Mouse (Mus musculus): Measurements from ENCODE around the gene Oasl1.

The Oasl1 gene

DNA sequence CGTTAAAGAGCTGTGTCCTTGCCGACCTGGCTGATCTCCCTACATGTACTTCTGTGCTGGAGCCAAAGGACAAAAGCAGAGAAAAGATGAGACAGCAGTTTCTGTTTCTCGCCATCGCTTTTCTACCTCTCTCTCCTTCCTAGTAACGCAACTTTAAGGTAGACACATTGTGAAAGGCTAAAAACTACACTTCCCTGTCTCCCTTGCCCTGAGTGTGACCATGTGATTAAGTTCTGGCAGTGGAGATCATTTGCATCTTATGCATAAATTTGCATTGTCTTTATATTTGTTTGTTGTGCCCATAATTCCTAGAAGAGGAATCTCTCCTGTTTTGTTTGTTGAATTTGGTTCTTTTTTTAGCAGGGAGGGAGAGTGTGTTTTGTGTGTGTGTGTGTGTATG lies 7.2 kb upstream of the Oasl1 start:
- no peak for TF ChIP-seq GATA4 (IDR thresholded peaks at IDR 0.05; ENCODE audit: insufficient replicate concordance, low read length)

DNA sequence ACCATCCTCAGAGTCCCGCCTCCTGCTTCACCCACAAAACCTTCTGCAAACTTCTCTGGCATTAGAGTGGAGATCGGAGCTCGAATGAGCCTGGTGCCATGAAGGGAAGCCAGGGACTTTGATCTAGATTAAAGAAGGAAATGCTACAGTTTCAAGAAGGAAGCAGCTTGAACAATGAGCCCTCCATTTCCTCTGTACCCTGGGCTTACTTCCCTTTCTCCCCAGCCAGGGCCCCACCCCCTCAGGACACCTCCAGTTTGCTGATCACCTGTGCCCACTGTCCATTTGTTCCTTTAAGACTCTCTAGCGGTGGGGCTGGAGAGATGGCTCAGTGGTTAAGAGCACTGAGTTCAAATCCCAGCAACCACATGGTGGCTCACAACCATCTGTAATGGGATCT lies 6.3 kb upstream of the Oasl1 start:
- no peak for TF ChIP-seq GATA4 (IDR thresholded peaks at IDR 0.05; ENCODE audit: insufficient replicate concordance, low read length)

DNA sequence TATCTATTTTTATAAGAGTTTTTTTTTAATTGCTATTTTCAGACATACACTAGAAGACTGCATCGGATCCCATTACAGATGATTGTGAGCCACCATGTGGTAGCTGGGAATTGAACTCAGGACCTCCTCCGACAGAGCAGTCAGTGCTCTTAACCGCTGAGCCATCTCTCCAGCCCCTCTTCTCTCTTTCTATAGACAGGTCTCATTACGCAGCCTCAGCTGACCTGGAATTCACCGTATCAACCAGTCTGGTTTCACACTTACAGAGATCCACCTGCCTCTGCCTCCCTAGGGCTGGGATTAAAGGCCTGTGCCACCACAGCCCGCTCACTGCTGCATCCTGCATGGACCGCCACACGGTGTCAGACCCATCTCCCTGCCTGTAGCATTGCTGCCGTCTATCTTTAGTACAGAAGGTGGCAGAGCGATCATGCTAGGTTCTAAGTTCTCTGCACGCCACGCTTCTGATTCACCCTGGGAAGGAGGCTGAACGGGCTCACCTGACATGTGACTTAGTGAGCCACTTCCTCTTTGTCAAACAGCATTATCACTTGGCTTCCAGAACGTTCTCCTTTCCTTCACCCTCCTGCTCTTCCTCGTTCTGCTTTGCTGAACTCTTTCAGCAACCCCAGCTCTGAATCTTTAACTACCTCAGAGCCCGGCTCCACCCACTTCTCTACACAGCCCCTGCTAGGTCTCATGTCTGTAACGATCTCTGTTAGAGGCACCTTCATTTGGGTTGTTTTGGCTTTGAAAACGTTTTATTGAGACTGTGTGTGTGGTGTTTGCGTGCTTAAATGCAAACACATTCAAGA lies 1.3 kb upstream of the Oasl1 start:
- TF ChIP-seq GATA4 (IDR thresholded peaks at IDR 0.05; ENCODE audit: insufficient replicate concordance, low read length) = no peak

DNA sequence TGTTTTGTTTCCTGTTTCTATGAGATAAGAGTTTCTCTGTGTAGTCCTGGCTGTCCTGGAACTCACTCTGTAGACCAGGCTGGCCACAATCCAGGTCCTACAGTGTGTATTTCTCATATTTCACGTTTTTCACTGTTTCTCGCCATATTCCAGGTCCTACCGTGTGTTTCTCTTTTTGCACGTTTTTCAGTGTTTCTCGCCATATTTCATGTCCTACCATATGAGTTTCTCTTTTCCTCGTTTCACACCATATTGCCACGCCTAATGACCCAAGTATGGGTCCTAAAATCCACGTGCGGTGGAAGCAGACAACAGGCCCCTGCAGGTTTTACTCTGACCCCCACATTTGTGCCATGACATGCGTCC lies 691 bp upstream of the Oasl1 start:
- TF ChIP-seq GATA4 (IDR thresholded peaks at IDR 0.05; ENCODE audit: insufficient replicate concordance, low read length) = no peak

DNA sequence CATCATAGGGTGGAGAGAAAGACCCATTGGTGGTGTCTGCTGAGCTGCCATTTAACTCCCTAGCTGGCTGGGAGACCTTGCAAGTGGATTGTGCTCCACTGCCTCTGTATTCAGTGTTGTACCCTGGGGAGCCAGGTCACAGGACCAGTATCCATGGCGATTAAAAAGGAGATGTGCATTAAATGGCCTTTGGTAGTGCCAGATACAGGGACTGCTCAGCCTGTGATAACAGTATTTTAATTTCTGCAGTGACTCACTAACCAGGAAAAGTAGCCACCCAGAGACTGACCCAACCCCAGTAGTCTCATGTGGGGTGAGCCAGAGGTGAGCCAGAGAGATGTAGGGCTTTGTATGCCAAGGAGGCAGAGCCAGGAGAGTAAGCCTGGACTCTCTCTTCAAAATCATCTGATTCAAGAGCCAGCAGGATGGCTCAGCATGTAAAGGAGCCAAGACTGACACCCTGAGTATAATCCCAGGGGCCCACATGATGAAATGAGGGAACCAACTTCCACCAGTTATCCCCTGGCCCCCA lies 3.2 kb downstream of the Oasl1 start:
- no peak for TF ChIP-seq GATA4 (IDR thresholded peaks at IDR 0.05; ENCODE audit: insufficient replicate concordance, low read length)

DNA sequence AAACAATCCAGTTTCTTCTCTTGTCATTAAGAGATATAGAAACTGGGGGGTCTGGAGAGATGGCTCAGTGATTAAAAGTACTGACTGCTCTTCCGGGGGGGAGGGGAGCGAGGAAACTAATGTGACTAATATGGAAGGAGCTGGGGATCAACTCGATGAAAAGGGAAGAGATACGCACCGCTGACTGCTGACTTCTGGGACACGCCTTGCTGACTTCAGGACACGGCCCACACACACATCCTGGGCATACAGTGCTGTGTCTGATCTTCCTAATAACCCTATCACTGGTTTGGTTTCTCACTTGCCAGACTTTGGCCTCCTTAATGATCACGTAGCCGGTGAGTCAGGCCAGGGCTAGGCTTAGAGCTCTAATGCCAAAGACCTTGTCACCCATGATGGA lies 3.7 kb downstream of the Oasl1 start:
- TF ChIP-seq GATA4 (IDR thresholded peaks at IDR 0.05; ENCODE audit: insufficient replicate concordance, low read length) = no peak

DNA sequence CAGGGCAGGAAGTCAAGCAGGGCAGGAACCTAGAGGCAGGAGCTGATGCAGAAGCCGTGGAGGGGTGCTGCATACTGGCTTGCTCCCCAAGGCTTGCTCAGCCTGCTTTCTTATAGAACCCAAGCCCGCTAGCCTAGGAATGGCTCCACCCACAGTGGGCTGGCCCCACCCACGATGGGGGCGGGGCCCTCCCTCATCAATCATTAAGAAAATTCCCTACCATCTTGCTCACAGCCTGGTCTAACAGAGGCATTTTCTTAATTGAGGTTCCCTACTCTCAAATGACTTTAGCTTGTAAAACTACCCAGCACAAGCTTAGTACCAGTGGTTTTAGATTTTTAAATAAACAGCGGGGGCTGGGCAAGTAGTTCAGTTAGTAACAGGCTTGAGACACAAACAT lies 8.6 kb downstream of the Oasl1 start:
- TF ChIP-seq GATA4 (IDR thresholded peaks at IDR 0.05; ENCODE audit: insufficient replicate concordance, low read length) = no peak

DNA sequence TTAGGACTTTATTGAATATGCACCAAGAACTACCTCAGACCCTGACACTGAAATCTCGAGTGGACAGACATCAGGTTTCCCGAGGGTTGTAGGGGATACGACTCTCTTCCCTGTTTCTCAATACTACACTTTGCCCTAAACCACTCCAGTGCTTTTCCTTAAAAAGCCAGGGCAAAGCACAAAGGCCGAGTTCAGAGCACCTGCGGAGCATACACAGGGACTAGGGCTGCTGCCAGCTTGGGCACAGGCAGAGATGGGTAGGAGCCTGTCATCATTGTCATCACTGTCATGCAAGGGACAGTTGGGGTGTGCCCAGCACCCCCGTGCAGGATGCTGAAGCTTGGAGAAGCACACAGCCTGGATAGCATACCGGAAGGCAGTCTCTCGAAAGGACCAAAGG lies 10.2 kb downstream of the Oasl1 start:
- TF ChIP-seq GATA4 (IDR thresholded peaks at IDR 0.05; ENCODE audit: insufficient replicate concordance, low read length) = no peak

DNA sequence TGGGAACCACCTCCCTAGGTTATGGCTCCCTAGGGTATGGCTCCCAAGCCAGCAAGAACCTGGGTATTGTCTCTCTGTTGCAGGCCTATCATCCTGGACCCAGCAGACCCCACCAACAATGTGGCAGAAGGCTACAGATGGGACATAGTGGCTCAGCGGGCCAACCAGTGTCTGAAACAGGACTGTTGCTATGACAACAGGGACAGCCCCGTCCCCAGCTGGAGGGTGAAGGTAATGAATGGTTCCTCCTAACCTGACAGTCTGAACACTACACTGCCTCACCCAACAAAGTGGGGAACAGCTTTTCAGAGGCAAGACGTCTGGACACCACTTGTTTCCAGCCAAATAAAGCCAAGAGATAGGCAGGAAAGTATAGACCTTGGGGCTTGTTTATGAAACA lies 12.8 kb downstream of the Oasl1 start:
- no peak for TF ChIP-seq GATA4 (IDR thresholded peaks at IDR 0.05; ENCODE audit: insufficient replicate concordance, low read length)

DNA sequence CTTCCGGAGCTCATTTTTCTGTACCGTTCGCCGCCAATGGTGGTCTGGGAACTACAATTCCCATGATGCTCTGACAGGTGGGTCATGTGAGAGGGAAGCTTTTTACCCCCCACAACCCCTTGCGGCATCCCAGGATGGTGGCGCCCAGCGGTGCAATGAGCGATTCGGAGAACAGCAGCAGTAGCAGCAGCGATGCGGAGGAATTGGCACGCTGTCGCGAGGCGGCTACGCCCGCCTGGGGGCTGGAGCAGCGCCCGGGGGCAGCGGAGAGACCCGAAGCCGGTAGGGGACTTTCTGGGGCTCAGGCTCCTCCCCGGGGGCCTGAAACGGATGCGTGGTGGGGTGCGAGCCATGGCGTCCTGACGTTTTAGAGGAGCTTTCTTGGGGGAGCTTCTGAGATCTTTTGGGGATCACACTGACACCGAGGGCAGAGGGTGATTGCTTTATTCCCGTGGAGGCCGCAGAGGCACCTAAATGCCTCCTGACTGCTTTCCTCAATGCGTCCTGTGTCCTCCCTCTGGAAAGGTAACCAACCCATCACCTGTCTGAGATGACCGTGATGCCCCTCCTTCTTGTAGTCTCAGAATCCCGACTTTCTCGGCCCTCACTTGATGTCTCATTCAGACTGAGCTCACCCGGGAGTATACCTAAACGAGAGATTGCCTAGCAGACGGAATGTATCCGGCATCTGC lies 19.2 kb downstream of the Oasl1 start, which contains the start of gene 2210016L21Rik:
Gene 2210016L21Rik (plus strand): TSS at position 85 of the 692 bp plus-strand sequence.
- TF ChIP-seq GATA4 (IDR thresholded peaks at IDR 0.05; ENCODE audit: insufficient replicate concordance, low read length) = no peak

DNA sequence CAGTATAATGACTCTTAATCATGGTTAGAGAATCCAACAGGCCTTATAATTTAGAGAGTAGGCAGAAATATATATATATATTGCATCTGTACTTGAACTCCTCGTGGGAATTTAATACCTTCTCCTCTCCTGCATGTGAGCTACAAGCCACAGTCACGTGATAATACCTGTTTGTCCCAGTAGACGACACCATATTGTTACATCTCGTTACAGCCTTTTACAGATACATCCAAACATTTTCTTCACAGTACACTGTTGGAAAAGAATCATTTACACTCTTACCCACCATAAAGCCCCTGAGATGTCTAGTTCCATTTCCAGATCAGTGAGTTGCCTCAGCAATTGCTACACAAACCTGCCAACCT lies 19.7 kb downstream of the Oasl1 start:
- no peak for TF ChIP-seq GATA4 (IDR thresholded peaks at IDR 0.05; ENCODE audit: insufficient replicate concordance, low read length)

DNA sequence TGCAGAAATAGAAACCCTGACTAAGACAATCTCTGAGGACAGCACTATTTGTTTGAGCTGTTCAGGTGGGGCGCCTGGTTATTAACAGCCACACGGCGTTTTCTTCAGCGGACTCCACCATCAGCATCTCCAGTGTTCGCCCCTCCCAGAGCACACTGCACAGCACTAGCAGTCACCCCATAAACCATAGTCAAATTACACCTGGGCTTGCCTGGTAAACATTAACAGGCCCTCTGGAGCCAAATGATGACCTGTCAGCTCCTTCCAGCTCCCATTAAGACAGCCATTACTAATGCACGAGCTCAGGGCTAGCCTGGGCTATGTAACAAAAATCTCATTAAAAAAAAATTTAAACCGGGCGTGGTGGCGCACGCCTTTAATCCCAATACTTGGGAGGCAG lies 22.0 kb downstream of the Oasl1 start:
- TF ChIP-seq GATA4 (IDR thresholded peaks at IDR 0.05; ENCODE audit: insufficient replicate concordance, low read length) = no peak

DNA sequence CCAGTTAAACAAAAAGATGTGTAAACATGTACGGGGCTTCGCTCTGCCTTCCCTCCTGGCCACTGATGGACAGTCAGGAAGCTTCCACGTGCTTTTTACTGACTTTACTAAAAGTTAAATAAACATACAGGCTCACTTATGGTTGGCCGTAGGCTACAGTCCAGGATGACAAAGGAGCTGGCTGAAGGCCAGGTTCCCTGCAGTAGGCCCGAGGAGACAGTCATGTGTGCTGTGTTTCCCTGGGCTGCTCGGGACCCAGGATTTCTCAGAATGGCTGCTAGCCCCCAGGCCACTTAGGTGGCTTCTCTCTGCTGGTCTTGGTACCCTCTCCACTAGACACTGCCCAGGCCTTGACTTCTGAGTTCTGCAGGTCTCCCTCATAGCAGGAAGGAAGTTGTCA lies 25.9 kb downstream of the Oasl1 start:
- no peak for TF ChIP-seq GATA4 (IDR thresholded peaks at IDR 0.05; ENCODE audit: insufficient replicate concordance, low read length)

DNA sequence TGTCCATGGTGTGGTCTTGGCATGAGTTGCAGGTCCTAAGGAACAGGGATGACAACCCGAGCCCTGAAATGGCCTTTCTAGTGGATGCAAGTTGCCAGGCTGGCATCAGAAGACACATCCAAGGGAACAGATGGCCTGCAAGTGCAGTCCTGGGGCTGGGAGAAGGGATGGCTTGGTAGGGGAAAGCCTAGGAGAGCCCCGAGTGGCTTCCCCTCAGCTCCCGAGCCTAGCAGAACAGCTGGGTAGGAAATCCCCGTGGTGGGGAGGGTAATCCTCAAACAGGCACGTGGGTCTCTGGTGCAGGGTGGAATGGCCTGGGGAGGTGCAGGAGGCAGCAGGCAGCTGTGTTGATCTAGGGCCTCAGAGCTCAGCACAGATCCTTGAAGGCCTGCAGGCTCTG lies 26.3 kb downstream of the Oasl1 start:
- no peak for TF ChIP-seq GATA4 (IDR thresholded peaks at IDR 0.05; ENCODE audit: insufficient replicate concordance, low read length)

DNA sequence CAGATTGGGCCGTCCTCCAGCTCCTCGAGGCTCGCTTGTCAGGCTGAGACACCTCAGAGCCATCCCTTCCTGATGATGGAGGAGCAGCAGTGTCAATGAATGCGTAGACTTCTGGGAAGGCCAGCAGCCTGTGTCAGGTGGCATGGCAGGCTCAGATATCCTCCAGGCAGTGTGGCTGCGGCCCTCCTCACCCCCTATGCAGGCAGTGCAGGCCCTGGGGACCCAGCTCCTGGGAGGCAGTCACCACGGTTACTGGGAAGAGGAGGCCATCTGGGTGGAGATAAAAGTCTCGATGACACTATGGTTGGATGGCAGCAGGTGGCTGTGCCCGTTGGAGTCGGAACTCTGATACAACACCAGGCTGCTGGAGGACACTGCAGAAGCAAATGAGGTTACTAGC lies 26.8 kb downstream of the Oasl1 start:
- TF ChIP-seq GATA4 (IDR thresholded peaks at IDR 0.05; ENCODE audit: insufficient replicate concordance, low read length) = no peak

DNA sequence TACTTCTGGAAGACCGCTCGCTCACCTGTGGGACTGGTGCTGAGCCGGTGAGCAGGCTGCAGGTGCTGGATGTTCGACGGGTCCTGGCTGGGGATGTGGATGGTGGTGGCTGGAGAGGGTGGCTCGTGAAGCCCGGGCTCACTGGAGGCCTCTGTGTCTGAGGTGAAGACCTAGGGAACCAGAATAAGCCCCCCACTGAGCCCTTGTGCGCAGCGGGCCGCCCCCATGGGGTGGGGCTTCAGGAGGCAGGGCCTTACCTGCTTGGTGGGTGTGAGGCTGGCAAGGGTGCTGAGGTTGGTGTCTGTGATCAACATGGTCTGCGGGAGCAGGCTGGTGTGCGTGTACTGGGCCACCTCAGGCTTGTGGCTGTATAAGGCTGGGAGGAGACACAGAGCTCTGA lies 27.6 kb downstream of the Oasl1 start:
- TF ChIP-seq GATA4 (IDR thresholded peaks at IDR 0.05; ENCODE audit: insufficient replicate concordance, low read length) = no peak

Data from liver, adult (tissue).